Mouse (Mus musculus): ENCODE data around the gene Arhgef33. TPM values are rescaled to one million over a fixed set of nuclear protein-coding genes. Genes with fewer than 3 reads are reported as not detected.
"Not testable (repeated sequence)": the region's sequence is repeated elsewhere in the genome, so short reads cannot be mapped to it uniquely, and the experiment has no call there.

Gene Arhgef33
- 1.0 and 1.2 TPM in 2 replicates for polyA plus RNA-seq (2015; fragmentation: Nextera tagmentation; extraction: Ambion mirVana)

DNA sequence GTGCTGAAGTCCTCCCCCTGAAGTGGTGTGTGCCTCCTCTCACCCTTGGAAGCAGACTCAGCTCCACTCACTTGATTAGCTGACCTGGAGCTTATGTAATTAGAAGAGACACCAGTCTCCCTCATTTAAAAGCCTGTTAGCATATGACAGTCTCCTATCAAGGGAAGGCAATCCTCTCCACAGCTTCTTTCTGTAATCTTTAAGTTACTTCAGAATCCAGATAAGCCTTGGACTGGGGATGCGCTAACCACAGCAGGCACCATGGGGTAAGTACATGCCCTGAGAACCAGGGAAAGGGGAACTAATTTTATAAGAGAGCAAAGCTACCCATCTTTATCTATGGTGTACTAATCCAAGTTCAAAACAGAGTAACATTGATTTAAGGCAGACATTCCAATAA lies at the start of gene Arhgef33:
TSS of gene Arhgef33 (plus strand) at position 157 of the 400 bp plus-strand sequence.
- no peak for ATAC-seq
- WGBS = 93% methylated on average over 1 of the region's 1 CpGs
- no peak for TF ChIP-seq EP300 (IDR thresholded peaks at IDR 0.05)
- no peak for TF ChIP-seq CTCF (IDR thresholded peaks at IDR 0.05)

DNA sequence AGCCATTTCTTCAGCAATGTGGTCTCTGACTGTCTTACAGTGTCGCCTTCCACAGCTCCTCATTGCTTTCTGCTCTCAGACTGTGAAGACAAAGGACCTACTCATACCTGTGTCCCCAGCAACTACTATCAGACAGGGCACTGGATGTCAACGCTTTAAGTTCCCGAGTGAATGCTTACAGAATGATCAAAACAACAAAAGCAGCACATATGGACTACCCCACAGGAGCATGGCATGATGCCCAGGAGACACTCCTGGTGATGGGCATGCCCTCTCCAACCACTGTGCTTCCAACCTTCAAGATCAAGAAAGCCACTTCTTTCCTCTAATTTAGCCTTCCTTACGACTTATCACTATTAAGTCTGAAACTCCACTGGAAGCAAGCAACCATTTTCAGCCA lies 40.1 kb upstream of the Arhgef33 start:
- Histone ChIP-seq H3K4me1 (ENCODE audit: insufficient read depth, low read depth, low read length) (no peaks in the 10 kb centered on the region), H3K27ac (ENCODE audit: low read length) (no peak overlapping the region), H3K36me3 (ENCODE audit: insufficient read depth, low read length) (peaks cover 47% of the 10 kb centered on the region), H3K9me3 (ENCODE audit: low read length) (no peaks in the 10 kb centered on the region), H3K27me3 (replicated peaks; ENCODE audit: insufficient read depth, low read length) (no peaks in the 10 kb centered on the region), H3K4me3 (ENCODE audit: low read depth, low read length) (no peak overlapping the region), H3K9ac (replicated peaks; ENCODE audit: low read depth) (no peak overlapping the region), H3K4me2 (replicated peaks; ENCODE audit: low read depth, low read length) (no peak overlapping the region)
- DNase-seq (ENCODE audit: low spot score) (no peak), ATAC-seq (no peak)
- TF ChIP-seq CTCF (IDR thresholded peaks at IDR 0.05) = no peak
- 94% methylated on average over 4 of the region's 4 CpGs for WGBS

More for the DNA sequence above, at the start of gene Arhgef33:
- Histone ChIP-seq H3K4me2 (replicated peaks; ENCODE audit: low read depth, low read length) (no peak within 1 kb of the TSS), H3K4me3 (ENCODE audit: low read depth, low read length) (no peak within 1 kb of the TSS), H3K36me3 (ENCODE audit: insufficient read depth, low read length) (no peaks in the 10 kb centered on the region), H3K9ac (replicated peaks; ENCODE audit: low read depth) (no peak within 1 kb of the TSS), H3K27me3 (replicated peaks; ENCODE audit: insufficient read depth, low read length) (no peaks in the 10 kb centered on the region), H3K9me3 (ENCODE audit: low read length) (no peaks in the 10 kb centered on the region), H3K4me1 (ENCODE audit: insufficient read depth, low read depth, low read length) (no peaks in the 10 kb centered on the region), H3K27ac (ENCODE audit: low read length) (no peak within 1 kb of the TSS)
- no peak for DNase-seq (ENCODE audit: low spot score)

DNA sequence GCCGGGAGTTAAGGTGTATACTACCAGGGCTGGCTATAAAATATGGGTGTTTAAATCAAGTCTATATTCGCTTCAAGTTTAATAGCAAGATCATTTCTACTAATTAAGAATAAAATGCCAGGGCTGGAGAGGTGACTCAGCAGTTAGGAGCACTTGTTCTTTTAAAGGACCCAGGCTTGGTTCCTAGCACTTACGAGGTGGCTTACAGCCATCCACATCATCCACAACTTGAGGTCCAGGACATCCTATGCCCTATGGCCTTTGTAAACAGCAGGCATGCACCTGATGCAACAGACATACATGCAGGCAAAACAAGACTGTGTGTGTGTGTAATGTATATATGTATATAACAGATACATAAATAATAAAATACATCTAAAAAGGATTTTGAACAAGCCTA lies 39.1 kb upstream of the Arhgef33 start:
- ATAC-seq (no peak), DNase-seq (ENCODE audit: low spot score) (no peak)
- no peak overlapping the region for H3K9ac ChIP-seq (replicated peaks; ENCODE audit: low read depth)
- no peaks in the 10 kb centered on the region for H3K4me1 ChIP-seq (ENCODE audit: insufficient read depth, low read depth, low read length)
- 90% methylated on average over 3 of the region's 3 CpGs for WGBS
- peaks cover 41% of the 10 kb centered on the region for H3K36me3 ChIP-seq (ENCODE audit: insufficient read depth, low read length)
- H3K27ac ChIP-seq (ENCODE audit: low read length) = no peak overlapping the region
- H3K27me3 ChIP-seq (replicated peaks; ENCODE audit: insufficient read depth, low read length) = no peaks in the 10 kb centered on the region
- H3K4me2 ChIP-seq (replicated peaks; ENCODE audit: low read depth, low read length) = no peak overlapping the region
- no peak for TF ChIP-seq EP300 (IDR thresholded peaks at IDR 0.05)
- no peak for TF ChIP-seq CTCF (IDR thresholded peaks at IDR 0.05)
- no peaks in the 10 kb centered on the region for H3K9me3 ChIP-seq (ENCODE audit: low read length)
- no peak overlapping the region for H3K4me3 ChIP-seq (ENCODE audit: low read depth, low read length)

DNA sequence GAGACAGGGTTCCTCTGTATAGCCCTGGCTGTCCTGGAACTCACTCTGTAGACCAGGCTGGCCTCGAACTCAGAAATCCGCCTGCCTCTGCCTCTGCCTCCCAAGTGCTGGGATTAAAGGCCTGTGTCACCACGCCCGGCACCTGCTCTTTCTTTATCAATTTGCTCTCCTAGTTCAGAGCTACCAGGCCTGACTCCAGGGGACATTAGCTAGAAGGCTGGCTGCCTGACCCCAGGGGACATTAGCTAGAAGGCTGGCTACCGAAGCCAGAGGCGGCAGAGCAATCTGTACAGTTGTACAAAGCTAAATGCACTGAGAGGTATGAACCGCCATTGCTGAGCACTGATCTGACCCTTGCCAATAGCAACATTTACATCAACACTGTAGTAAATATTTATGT lies 36.6 kb upstream of the Arhgef33 start:
- not testable (repeated sequence) for H3K27me3 ChIP-seq (replicated peaks; ENCODE audit: insufficient read depth, low read length); H3K27ac ChIP-seq (ENCODE audit: low read length); H3K9ac ChIP-seq (replicated peaks; ENCODE audit: low read depth); H3K9me3 ChIP-seq (ENCODE audit: low read length); H3K4me1 ChIP-seq (ENCODE audit: insufficient read depth, low read depth, low read length); ATAC-seq; H3K4me3 ChIP-seq (ENCODE audit: low read depth, low read length); DNase-seq (ENCODE audit: low spot score); H3K4me2 ChIP-seq (replicated peaks; ENCODE audit: low read depth, low read length)
- WGBS = 91% methylated on average over 7 of the region's 7 CpGs
- H3K36me3 ChIP-seq (ENCODE audit: insufficient read depth, low read length) = peaks cover 36% of the 10 kb centered on the region

DNA sequence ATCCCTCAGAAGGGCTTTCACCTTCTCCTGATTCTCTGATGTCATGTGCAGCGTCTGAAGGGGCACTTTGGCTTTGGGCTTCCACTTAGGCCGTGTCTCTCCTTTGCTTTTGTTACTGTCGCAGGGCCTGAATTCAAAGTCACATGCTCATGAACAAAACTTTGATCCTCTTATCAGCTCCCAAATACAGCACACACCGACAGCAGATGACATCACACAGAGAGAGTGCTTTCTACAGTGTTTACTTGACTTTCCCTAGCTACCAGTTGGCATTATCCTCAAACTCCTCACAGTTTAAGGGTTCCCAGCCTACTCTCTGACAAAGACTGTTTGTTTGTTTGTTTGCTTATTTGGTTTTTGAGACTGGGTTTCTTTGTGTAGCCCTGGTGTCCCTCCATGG lies 29.0 kb upstream of the Arhgef33 start:
- Histone ChIP-seq H3K4me2 (replicated peaks; ENCODE audit: low read depth, low read length) (no peak overlapping the region), H3K9ac (replicated peaks; ENCODE audit: low read depth) (no peak overlapping the region), H3K4me1 (ENCODE audit: insufficient read depth, low read depth, low read length) (no peaks in the 10 kb centered on the region), H3K4me3 (ENCODE audit: low read depth, low read length) (no peak overlapping the region), H3K9me3 (ENCODE audit: low read length) (no peaks in the 10 kb centered on the region), H3K27ac (ENCODE audit: low read length) (0 out of 2 replicates have a peak overlapping the region, but pooled peaks have one; percentile 2), H3K36me3 (ENCODE audit: insufficient read depth, low read length) (peaks cover 25% of the 10 kb centered on the region; the same call in 1 of the 2 replicates), H3K27me3 (replicated peaks; ENCODE audit: insufficient read depth, low read length) (no peaks in the 10 kb centered on the region)
- no peak for TF ChIP-seq CTCF (IDR thresholded peaks at IDR 0.05)
- no peak for TF ChIP-seq EP300 (IDR thresholded peaks at IDR 0.05)
- DNase-seq (ENCODE audit: low spot score) = peak; percentile 28
- ATAC-seq = peak; percentile 34; the same call in 1 of the 2 replicates
- 65% methylated on average over 4 of the region's 4 CpGs for WGBS

DNA sequence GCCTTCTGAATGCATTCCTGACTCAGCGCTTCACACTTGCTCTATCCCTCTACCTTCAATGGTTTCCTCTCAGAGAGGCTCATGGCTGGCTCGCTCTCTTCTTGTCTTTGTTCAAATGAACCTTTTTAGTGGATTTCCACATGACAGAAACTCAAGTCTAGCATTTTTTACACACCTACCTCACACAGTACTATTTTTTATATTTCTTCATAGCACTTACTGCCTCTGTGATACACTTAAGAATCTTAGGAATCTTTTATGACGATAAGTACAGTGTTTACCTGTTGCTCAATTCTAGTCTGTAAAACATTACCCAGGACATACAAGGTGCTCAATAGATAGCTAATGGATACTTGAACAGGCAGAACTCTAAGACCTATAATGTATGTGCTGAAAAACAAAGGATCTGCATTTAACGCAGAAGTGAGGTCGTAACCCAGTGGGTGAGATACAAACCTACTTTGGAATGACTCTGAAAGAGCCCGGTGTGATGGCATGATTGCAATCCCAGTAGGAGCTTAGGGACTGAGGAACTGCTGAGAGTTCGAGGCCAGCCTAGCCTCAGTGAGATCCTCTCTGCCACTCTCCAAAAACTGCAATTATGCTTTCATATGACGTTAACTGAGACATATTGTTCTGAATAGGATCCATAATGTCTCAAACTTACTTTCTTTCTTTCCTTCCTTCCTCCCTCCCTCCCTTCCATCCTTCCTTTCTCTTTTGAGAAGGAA lies 27.7 kb upstream of the Arhgef33 start:
- peak; percentile 86 for ATAC-seq
- Histone ChIP-seq H3K27ac (ENCODE audit: low read length) (peak overlapping the region; percentile 2; the same call in 1 of the 2 replicates), H3K9me3 (ENCODE audit: low read length) (no peaks in the 10 kb centered on the region), H3K4me2 (replicated peaks; ENCODE audit: low read depth, low read length) (no peak overlapping the region), H3K27me3 (replicated peaks; ENCODE audit: insufficient read depth, low read length) (no peaks in the 10 kb centered on the region), H3K4me3 (ENCODE audit: low read depth, low read length) (no peak overlapping the region), H3K36me3 (ENCODE audit: insufficient read depth, low read length) (peaks cover 19% of the 10 kb centered on the region; the same call in 1 of the 2 replicates), H3K9ac (replicated peaks; ENCODE audit: low read depth) (no peak overlapping the region), H3K4me1 (ENCODE audit: insufficient read depth, low read depth, low read length) (no peaks in the 10 kb centered on the region)
- 75% methylated on average over 8 of the region's 8 CpGs for WGBS
- peak; percentile 77 for DNase-seq (ENCODE audit: low spot score)
- TF ChIP-seq EP300 (IDR thresholded peaks at IDR 0.05) (peak; percentile 46; the same call in 1 of the 2 replicates), CTCF (IDR thresholded peaks at IDR 0.05) (no peak)

Measured in lung, postnatal 0 days (tissue).